Mouse (Mus musculus): Measurements from ENCODE around the gene Hoxd12.

GRCm38 (mm10) chr2:74677106-74677505 is 2.3 kb downstream of the Hoxd12 start:
- TF ChIP-seq CTCF (IDR thresholded peaks at IDR 0.05; ENCODE audit: control insufficient read depth, insufficient read depth, low read length) (no peak), POLR2A (IDR thresholded peaks at IDR 0.05; ENCODE audit: borderline replicate concordance, control insufficient read depth, low read depth, low read length) (no peak)
